Mouse (Mus musculus) thymus, adult 2 months (tissue): ENCODE measurements at regions not wholly inside any gene's neighbourhood (a gene's known extent, or its start where the extent isn't known, plus 50 kb on each side); places are given as distances from the start of the nearest gene placed in this dataset.

Source experiments
- CTCF ChIP-seq: fragments of 200-500 bp; IDR thresholded peaks from 2 replicates; pipeline ENCODE4 v1.5.1; 2012; ENCODE audit warnings: mild to moderate bottlenecking, control low read depth, low read length, moderate library complexity, borderline replicate concordance; ENCODE audit not compliant: control insufficient read depth, poor library complexity, insufficient read depth; ENCODE audit errors: extremely low read depth
- POLR2A ChIP-seq: fragments of 200-500 bp; IDR thresholded peaks from 2 replicates; pipeline ENCODE4 v1.6.1; 2012; ENCODE audit warnings: mild to moderate bottlenecking, low read length, control low read depth, moderate library complexity; ENCODE audit not compliant: control insufficient read depth, poor library complexity, insufficient read depth; ENCODE audit errors: extremely low read depth

DNA sequence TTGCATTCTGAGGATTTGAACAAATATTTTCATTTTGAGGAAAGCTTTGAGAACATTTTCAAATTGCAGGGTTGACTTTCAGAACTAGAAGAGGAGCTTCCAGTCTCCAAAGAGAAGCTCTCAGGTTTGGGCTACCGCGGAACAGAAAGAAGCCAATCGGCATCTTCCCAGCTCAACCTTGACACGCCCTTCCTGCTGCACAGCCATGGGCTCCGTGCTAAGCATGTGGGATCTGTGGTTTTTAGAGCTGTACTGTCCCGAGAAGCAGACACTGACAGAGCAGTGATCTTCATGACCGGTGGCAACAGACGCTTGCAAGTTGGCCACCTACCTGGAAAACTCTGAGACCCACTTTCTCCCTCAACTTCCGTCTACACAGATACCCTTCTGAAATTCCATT lies 85.4 kb upstream of the Gm12728 start:
- TF ChIP-seq CTCF (no peak), POLR2A (no peak)
